Mouse (Mus musculus): ENCODE measurements at regions not wholly inside any gene's neighbourhood (a gene's known extent, or its start where the extent isn't known, plus 50 kb on each side); places are given as distances from the start of the nearest gene placed in this dataset.

DNA sequence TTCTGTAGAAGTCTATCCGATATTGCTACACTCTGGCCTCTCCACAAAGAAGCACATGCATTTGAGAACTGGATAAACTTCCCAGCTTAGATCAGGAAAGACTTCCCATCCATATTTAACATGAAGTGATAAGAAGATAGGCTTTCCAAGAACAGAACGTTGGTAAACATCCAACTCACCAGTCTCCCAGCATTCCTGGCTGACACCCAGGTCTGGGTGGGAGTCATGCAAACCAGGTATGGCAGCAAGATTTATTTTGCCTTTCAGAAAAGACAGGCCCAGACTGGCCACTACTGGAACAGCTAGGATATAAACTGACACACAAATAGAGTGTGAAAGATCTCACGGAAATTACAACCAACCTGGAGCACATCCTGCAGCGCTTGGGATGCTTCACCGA is 459.6 kb downstream of the Psat1 start:
- no peak for TF ChIP-seq GATA1 (IDR thresholded peaks at IDR 0.05; ENCODE audit: borderline replicate concordance, low read length)
- TF ChIP-seq FLI1 (IDR thresholded peaks at IDR 0.05; ENCODE audit: low read length): no peak

Data from megakaryocyte, embryonic 14.5 days (primary cell).